Mouse (Mus musculus): Measurements from ENCODE around the gene Fgd5. TPM values are rescaled to one million over a fixed set of nuclear protein-coding genes. Genes with fewer than 3 reads are reported as not detected.
"Not testable (repeated sequence)": the region's sequence is repeated elsewhere in the genome, so short reads cannot be mapped to it uniquely, and the experiment has no call there.

The Fgd5 gene
- total RNA-seq, 2 experiments from 2014 or later, result 24.8 to 26.4 TPM

GRCm38 (mm10) chr6:92067146-92067790 is 88.6 kb downstream of the Fgd5 start:
- peak; percentile 80 for DNase-seq

GRCm38 (mm10) chr6:92071121-92071839 is 92.6 kb downstream of the Fgd5 start:
- no peak for DNase-seq

- no peak for DNase-seq
Observed at GRCm38 (mm10) chr6:92080730-92081129, 102.1 kb downstream of the Fgd5 start.

DNA sequence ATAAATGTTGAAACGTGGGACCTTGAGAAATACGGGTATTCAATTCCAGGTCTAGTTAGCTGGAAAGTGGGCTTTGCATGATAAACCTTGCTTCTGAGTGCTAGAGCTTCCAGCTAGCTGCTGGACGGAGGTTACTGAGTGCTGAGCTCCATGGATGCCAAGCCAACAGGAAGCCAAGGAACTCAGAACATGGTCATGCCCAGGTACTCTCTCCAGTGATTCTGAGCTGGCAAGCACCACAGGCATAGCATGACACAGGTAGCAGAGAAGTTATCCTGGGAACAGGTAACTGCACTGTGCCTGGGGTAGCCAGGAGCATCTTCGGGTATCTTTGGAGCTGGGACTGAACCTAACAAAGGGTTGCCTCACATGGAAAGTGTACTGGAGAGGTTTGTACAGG is 104.1 kb downstream of the Fgd5 start:
- no peak for DNase-seq

GRCm38 (mm10) chr6:92084932-92085331 is 106.3 kb downstream of the Fgd5 start:
- no peak for DNase-seq

DNA sequence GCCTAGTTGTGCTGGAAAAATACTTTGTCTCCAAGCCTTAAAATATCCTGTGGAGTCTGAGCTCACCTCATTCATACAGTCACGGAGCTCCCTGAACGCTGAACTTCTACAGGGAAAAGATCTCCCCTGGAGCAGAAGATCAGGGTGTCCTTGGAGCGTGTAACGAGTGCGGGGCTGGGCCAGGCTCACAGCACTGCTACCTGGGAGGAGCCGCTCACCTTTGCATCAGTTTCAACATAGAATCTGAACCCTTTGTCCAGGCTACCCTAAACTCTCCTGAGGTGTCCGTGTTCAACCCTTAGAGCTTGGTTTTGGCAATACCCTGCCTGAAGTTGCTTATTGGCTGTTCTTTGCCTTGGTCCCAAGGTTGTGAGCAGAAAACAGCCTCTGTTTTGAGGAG is 110.5 kb downstream of the Fgd5 start:
- not testable (repeated sequence) for DNase-seq

GRCm38 (mm10) chr6:92089982-92090381 is 111.3 kb downstream of the Fgd5 start:
- no peak for DNase-seq

- DNase-seq, result no peak
Observed at GRCm38 (mm10) chr6:92090497-92090896, 111.8 kb downstream of the Fgd5 start.

DNA sequence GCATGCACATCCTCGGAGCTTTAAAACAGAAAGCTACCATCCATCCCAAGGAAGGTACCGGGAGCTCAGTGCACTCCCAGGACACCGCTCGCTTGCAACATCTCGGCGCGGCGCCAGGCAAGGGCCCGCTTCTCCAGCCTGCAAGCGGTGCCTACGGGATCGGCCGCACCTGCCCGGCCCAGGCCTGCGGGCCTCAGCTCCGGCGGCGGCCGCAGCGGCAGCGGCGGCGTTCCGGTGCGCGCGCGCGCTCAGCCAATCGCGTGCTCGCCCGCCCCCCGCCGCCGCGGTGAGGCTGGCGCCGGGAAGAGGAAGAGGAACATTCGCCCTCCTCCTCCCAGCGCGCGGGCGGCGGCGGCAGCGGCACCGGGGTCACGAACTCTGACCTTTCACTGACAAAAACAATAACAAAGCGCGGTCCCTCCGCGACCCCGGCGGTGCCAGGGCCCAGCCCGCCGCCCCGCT is 112.5 kb downstream of the Fgd5 start, which contains the start of gene Nr2c2:
TSS of gene Nr2c2 (plus strand) at position 261 of the 462 bp plus-strand sequence.
- DNase-seq, result peak; percentile 87

GRCm38 (mm10) chr6:92091767-92092489 is 113.2 kb downstream of the Fgd5 start:
- DNase-seq, result peak; percentile 100

GRCm38 (mm10) chr6:92092737-92093136 is 114.1 kb downstream of the Fgd5 start:
- DNase-seq, result no peak

GRCm38 (mm10) chr6:92093869-92094268 is 115.2 kb downstream of the Fgd5 start:
- DNase-seq, result no peak

- DNase-seq, result no peak
Observed at GRCm38 (mm10) chr6:92100679-92101360, 122.1 kb downstream of the Fgd5 start.

DNA sequence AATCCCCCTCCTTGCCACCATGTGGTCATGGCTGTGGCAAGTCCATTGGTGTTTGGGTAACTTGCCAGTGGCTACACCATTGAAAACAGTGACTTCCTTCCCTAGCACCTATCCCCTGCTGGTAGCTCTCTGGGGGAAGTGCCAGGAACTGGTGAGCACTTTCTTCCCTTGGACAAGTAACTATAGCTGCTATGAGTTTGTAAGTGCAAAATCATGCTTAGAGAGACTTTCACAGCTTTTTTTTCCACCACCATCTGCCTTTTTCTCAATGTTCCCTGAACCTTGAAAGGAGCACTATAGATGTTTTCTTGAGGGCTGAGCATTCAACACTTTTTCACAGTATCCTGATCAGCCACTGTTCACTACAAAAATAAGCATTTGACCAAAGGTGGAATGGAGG is 145.9 kb downstream of the Fgd5 start:
- no peak for DNase-seq

Other genes starting within 250 kb of the Fgd5 start
- gene Grip2, start 151.6 kb upstream of the Fgd5 start, total RNA-seq (2021), result 10 to 100 TPM; 18.8 to 19.6 TPM
- 10 to 100 TPM; 11.7 to 12.1 TPM for gene Ccdc174, start 100.8 kb upstream of the Fgd5 start, total RNA-seq (2021)
- under 1 TPM; 0.50 to 0.60 TPM for gene 4930590J08Rik, start 76.1 kb upstream of the Fgd5 start, total RNA-seq (2021)
- 10 to 100 TPM; 43.6 to 46.4 TPM for gene Nr2c2, start 112.5 kb downstream of the Fgd5 start, total RNA-seq (2021)
- gene Mrps25, start 205.2 kb downstream of the Fgd5 start, total RNA-seq (2021), result 10 to 100 TPM; 55.7 to 56.8 TPM
- gene Rbsn, start 236.0 kb downstream of the Fgd5 start, total RNA-seq (2021), result 10 to 100 TPM; 16.1 to 21.5 TPM